Mouse (Mus musculus): ENCODE measurements around the gene Syde1. TPM values are rescaled to one million over a fixed set of nuclear protein-coding genes. Genes with fewer than 3 reads are reported as not detected.
"Not testable (repeated sequence)": the region's sequence is repeated elsewhere in the genome, so short reads cannot be mapped to it uniquely, and the experiment has no call there.

Syde1 gene
- total RNA-seq (2015; ENCODE audit: low replicate concordance), result not detected in 2 replicates
- 0.14 TPM in 1 of 2 replicates, not detected in the other for total RNA-seq (2017; ENCODE audit: low replicate concordance)

DNA sequence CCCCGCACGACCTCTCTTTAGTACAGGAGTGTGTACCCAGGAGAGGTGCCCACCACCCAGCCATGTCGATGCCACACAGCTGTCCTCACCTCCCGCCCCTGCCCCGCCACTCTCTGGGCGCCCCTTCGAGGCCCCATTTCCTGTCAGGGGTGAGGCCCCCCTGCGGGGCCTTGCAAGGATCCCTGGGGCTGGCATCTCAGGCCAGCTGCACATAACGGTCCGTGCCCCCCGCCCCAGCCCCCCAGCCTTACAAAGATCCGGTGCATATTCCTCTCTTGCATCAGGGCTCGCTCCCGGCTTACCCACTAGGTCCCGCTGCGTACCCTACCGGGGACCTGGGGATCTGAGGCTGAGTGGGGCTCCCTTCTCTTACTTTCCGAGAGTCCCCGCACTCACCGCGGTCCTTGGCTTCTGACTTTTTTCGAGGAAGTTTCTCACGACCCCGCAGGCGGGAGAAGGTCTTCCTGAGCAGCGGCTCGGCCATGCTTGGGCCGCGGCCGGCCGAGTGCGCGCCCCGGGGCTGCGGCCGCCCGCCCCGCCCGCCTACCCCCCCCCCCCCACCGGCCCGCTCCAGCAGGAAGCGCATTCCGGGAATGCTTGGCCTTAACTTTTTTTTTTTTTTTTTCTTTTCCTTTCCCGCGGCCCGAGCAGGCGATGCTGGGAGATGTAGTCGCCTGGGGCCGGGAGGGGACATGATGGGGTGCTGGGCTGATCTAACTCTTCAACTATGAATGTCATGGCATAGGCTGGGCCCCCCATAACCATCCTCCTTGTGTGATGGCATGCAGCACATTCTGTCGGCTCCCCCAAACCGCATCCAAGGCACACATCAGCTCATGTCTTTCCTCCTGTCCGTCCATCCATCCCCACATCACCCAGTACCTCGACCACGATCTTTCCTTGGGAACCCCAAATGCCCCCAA is at the start of gene Syde1:
Gene Syde1, minus strand, starts transcription at position 559 of the 923 bp plus-strand sequence.
- no peak for ATAC-seq (replicated peaks; ENCODE audit: low FRiP score, poor library complexity, severe bottlenecking)

DNA sequence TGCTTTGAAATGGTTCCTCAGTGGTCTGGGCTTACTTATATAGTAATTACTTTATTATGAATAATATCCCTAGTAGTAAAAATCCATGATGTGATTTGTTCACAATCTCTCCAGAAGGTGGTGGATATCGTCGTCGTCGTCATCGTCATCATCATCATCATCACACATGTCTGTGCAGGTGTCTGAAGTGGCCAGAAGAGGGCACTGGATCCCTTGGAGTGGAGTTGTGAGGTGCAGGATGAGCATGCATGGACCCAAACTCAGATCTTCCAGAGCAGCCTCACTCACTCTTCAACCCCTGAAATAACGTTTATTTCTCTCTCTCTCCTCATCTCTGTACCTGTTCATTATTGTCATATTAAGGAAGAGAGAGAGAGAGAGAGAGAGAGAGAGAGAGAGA is 40.5 kb upstream of the Syde1 start:
- no peak for ATAC-seq (replicated peaks; ENCODE audit: low FRiP score, poor library complexity, severe bottlenecking)

DNA sequence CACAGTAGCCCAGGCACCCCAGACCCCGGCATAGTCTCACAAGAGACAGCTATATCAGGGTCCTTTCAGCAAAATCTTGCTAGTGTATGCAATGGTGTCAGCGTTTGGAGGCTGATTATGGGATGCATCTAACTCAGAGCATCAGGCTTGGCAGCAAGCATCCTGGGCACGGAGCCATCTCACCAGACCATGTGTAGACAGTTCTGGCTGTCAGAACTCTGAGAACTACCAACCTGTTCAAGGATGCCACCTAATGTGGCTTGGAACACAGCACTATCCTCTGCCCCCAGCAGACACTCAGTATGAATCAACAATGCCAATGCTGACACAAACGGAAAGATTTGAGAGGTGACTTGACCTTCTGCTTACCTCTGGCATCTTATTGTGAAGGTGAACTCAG is 38.4 kb upstream of the Syde1 start:
- ATAC-seq (replicated peaks; ENCODE audit: low FRiP score, poor library complexity, severe bottlenecking), result no peak

DNA sequence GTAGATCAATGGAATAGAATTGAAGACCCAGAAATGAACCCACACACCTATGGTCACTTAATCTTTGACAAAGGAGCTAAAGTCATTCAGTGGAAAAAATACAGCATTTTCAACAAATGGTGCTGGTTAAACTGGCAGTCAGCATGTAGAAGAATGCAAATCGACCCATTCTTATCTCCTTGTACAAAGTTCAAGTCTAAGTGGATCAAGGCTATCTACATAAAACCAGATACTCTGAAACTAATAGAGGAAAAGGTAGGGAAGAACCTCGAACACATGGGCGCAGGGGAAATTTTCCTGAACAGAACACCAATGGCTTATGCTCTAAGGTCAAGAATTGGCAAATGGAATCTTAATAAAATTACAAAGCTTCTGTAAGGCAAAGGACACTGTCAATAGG is 31.4 kb upstream of the Syde1 start:
- not testable (repeated sequence) for ATAC-seq (replicated peaks; ENCODE audit: low FRiP score, poor library complexity, severe bottlenecking)

DNA sequence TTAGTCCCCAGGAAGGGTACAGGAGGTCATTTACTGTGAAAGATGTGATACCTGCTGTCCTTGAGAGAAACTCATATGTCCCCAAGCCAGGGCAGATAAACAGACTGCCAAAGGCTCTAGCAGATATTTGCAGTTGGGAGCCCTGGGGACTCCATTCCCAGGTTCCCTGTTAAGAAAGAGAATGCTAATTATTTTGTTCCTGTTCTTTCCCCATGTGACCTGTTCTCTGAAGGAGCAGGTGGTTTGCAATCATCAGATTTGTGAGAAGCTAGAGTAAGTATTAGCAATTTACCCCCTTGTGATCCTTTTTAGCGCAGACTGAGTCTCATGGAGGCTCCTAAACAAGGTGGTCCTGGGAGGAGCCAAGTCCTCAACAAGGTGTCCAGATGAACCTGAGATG is 26.2 kb upstream of the Syde1 start, which contains the start of gene Olfr1357:
Gene Olfr1357, minus strand, starts transcription at position 101 of the 400 bp plus-strand sequence.
- no peak for ATAC-seq (replicated peaks; ENCODE audit: low FRiP score, poor library complexity, severe bottlenecking)

DNA sequence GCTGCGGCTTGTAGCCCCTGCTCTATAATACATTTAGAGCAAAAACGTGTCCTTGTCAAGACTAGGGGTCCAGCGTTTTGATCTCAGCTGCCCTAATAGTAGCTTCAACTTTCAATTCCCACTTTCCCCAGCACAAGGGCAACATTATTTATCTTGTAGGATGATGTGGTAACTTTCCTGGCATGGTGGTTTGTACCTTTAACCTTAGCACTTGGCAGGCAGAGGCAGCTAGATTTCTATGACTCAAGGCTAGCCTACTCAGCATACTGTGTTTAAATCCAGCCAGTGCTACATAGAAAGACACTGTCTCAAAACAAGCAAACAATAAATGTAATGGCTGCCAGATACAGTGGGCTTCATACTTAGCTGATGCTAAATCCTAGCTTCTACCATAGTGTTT is 15.8 kb upstream of the Syde1 start:
- no peak for ATAC-seq (replicated peaks; ENCODE audit: low FRiP score, poor library complexity, severe bottlenecking)

DNA sequence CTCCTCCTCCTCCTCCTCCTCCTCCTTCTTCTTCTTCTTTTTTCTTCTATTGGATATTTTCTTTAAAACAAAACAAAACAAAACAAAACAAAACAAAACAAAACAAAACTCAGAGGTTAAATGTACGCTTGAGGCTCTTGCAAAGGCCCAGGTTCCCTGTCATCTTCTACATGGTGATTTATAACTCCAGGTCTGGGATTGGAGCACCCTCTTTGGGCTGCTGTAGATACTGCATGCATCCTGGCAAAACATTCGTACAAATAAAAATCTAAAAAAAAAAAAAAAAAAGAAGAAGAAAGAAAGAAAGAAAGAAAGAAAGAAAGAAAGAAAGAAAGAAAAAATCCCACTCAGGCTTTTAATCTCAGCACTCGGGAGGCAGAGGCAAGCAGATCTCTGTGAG is 13.3 kb upstream of the Syde1 start:
- ATAC-seq (replicated peaks; ENCODE audit: low FRiP score, poor library complexity, severe bottlenecking), result no peak

DNA sequence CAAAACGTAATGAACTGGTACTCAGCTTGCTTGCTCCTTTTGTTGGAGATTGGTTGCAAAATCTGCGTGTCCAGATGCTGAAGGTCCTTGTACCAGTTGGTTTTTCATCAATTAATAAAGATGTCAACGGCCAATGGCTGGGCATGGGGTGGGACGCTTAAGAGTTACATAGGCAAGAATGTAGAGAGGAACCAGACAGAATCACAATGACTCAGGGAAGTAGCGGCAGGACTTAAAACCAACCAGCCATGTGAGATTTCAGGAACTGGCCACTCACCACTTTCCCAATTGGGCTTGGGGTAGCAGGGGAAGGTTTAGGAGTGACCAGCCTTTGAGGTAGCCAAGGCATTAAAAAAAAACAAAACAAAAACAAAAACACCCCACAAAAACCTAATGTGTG is 8.1 kb upstream of the Syde1 start:
- no peak for ATAC-seq (replicated peaks; ENCODE audit: low FRiP score, poor library complexity, severe bottlenecking)

DNA sequence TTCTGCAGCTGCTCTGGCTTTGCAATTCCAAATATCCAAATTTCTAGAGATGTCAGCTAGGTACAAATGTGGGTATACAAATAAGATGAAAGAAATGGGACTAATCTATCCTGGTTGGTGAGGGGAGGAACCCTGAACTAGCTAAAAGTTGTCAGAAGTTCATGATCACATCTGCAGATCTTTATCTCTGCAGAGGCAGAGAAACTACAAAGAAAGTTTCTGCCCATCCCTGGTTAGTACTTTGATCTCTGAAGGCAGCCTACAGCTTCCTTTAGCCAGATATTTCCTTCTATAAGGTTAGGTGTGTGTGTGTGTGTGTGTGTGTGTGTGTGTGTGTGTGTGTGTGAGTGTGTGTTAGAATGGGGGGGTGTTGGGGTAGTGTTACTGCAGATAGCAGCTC is 2.8 kb upstream of the Syde1 start:
- ATAC-seq (replicated peaks; ENCODE audit: low FRiP score, poor library complexity, severe bottlenecking), result no peak

DNA sequence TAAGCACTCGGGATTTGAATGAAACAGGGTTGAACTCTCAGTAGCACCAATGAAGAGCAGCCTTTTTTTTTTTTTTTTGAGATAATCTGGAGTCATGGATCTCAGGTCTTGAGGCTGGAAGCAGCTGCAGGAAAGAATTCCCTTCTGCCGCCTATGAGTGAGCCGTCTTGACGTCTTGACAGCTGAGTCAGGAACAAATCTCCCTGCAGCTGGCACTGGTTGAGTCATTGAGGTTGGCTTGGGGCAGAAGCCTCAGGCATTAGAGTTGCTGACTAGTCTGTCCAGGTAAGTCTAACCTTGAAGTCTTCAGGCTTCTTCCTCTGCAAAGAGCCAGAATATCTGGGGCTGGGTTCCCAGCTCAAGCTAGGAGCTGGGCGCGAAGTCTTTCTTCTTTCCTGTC is 2.4 kb upstream of the Syde1 start:
- ATAC-seq (replicated peaks; ENCODE audit: low FRiP score, poor library complexity, severe bottlenecking), result no peak

DNA sequence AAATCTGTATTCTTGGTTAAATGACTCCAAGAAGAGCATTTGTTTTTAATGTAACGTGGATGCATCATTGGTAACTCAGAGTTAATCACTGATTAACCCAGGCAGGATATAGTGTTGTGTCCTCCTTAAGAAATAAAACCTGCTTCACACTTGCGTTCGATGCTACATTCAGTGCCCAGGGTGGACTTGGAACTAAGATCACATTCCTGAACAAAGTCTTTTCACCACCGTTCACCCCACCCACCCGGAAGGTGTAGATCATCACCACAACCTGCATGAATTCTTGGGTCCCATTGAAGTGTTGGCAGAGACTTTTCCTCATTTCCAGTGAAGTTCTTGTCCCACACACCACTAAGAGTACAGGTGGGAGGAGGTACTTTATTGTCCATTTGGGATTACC is 2.0 kb upstream of the Syde1 start:
- ATAC-seq (replicated peaks; ENCODE audit: low FRiP score, poor library complexity, severe bottlenecking), result no peak

DNA sequence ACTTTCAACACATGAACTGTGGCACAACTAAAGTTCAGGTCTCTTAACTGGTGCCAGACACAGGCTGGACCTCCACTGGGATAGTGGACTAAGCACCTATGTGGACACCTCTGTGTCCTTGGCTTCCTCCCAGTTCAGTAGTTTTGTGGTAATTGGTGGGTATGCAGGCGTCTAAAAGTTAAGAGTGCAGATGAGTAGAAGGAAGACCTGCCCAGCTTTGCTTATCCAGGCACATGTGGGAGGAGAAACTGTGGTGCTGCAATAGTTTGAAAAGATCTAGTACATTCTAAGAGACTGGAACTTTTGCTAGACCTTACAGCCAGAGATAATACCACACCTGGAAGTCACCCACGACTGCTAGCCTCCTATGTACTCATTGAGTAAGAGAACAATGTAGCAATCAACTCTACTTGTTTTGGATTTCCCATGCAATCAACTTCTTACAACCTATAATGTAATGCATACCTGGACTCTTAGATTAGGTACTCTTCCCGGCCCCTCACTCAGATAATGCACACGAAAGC is 1.2 kb upstream of the Syde1 start:
- no peak for ATAC-seq (replicated peaks; ENCODE audit: low FRiP score, poor library complexity, severe bottlenecking)

DNA sequence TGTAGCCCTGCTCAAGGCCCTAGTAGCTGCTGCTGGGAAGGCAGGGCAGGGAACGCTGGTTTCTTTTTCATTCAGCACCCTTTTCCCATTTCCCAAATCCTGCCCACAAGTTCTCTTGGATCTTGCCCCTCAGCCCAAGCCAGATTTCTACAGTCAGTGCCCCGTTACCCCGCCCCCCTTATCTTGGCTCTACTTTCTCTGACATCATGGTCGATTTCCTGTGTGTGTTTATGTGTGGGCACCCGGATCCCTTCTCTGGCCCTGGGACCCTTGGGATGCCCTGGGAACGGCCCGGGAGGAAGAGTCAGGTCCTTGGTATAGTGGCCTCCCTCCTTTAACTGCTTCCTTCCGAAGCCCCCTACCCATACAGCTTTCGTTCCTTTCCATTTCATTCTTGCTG is 1.0 kb downstream of the Syde1 start:
- ATAC-seq (replicated peaks; ENCODE audit: low FRiP score, poor library complexity, severe bottlenecking), result no peak

DNA sequence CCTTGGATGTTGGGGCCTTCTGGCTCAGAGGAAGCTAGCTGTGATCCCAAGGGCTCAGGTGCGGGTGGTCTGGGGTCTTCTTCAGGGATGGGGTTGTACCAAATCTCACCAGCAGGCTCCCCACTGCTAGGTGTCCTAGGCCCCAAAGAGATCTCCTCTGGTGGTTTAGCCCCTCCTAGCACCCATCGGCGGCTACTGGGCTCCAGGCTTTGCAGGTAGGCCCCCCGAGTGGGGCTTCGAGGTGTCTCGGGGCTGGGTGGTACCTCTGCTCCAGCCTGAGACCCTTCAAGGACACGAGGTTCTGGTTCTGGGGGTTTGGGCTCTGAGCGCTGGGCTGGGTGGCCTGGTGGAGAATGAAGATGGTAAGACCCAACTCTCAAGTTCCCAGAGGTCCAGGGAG is 1.9 kb downstream of the Syde1 start:
- no peak for ATAC-seq (replicated peaks; ENCODE audit: low FRiP score, poor library complexity, severe bottlenecking)

DNA sequence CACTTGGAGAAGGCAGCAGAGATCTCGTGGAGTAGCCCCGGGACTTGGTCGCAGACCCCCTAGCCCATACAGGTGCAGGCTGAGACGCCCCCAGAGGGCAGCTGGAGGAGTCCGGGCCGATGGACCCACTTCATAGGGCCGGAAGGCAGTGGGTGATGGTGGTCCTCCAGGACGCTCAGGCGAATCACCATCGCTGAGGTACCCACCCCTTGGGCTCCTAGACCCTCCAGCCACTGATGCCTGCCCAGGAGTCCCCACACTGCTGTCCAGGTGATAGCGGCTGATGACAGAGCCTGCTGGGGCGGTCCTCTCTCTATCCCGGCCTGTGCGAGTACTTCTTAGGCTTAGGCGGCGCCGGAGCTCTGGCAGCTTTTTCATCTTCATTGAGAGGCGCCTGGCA is 2.5 kb downstream of the Syde1 start:
- no peak for ATAC-seq (replicated peaks; ENCODE audit: low FRiP score, poor library complexity, severe bottlenecking)

DNA sequence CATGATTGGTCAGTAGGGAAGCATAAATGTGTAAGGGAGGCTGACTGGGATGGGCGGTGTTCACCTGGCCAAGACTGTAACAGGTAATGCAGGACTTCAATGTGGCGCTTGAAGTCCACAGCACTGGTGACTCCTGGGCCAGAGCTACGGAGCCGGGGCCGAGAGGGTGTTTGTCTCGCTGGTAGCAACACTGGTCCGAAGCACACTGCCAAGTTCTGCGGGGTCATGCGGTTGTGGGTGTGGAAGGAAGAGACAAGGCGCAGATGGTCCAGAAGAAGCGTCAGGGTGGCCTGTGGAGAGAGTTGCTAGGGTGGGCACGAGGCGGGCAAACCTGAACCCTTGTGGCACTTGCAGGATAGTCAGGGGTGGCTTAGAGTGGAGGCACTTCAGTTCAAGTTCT is 5.7 kb downstream of the Syde1 start:
- no peak for ATAC-seq (replicated peaks; ENCODE audit: low FRiP score, poor library complexity, severe bottlenecking)

DNA sequence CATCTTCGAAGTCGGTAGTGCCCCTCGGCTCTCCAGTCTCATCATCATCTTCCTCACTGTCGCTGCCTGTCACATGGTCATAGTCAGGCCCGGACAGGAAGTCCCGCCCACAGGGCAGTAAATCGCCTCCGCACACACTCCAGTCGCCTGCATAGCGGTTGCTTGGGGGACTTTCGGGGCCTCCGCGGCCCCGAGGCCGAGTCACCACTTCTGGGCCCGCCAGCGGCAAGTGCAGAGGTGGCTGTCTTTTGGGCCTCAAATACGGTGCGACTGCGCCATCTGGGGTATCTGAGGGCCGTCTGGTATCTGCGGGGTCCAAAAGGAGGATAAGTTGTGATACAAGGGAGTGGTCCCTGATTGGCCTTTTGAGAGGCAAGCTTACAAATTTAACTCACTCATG is 6.2 kb downstream of the Syde1 start:
- no peak for ATAC-seq (replicated peaks; ENCODE audit: low FRiP score, poor library complexity, severe bottlenecking)

DNA sequence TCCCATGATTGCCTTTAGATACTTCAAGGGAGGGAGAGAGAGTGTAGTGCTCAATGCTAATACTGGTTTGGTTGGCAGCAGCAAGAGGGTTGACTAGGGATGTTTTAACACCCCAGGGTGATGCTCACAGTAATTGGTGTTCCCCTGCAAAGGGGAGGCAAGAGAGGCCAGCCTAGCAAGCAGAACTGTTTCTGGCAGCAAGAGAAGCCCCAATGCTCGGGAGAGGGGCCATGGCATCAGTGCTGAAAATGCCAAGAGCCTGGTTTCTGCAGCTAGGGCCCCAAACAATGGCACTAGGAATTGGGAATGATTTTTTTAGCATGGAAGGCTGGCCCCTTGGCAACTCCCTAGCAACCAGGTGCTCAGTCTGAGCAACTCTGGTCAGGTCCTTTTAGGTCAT is 6.8 kb downstream of the Syde1 start:
- ATAC-seq (replicated peaks; ENCODE audit: low FRiP score, poor library complexity, severe bottlenecking), result no peak

DNA sequence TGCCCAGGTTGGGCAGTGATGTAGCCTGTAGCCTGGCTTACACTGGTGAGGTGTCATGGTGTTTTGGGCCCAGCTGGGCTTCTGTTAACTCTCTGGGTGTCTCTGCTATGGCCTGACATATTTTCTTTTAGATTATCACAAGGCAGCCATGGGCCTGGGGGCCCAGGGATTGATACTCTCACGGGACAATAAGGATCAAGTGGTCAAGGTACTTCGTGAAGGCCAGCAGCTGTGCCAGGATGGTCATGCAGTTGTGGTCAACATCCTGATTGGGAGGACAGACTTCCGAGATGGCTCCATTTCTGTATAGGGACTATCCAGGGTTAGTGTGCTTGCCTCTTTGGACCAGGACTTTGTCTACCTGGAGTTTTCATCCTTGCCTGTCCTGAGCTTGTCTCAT is 7.8 kb downstream of the Syde1 start:
- ATAC-seq (replicated peaks; ENCODE audit: low FRiP score, poor library complexity, severe bottlenecking), result no peak

DNA sequence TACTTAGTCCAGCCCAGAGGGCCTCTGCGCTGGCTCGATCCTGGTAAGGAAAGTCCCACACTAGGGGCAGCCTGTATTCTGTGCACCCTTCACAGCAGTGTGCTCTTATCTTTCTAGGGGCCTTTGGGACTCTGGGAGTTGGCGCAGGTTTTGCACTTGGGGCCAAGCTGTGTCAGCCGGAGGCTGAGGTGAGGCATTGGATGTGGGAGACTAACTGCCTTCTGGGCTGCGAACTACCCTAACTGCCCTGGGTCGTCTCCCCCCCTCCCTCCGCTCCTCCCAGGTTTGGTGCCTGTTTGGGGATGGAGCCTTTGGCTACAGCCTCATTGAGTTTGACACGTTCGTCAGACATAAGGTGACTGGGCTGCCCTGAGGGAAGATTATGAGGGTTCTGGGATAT is 8.4 kb downstream of the Syde1 start:
- no peak for ATAC-seq (replicated peaks; ENCODE audit: low FRiP score, poor library complexity, severe bottlenecking)

DNA sequence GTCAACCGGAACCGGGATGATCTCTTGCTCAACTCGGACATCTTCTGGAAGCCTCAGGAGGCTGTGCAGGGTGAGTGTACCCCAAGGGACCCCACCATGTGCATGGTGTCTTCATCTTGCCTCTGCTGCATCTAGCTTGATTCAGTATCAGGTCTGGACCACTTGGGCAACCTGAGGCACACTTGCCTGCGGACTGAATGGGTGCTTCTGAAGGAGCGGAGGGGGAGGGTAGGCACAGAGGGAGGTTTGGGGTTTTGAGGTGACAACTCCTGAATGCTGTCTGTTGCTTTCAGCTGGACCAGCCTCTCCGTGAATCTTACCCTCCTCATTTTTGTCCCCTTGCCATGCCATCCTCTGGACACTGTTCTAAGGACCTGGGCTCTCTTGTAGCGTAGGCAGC is 10.6 kb downstream of the Syde1 start:
- no peak for ATAC-seq (replicated peaks; ENCODE audit: low FRiP score, poor library complexity, severe bottlenecking)
